Mouse (Mus musculus): ENCODE measurements around the gene Spns2. TPM values are rescaled to one million over a fixed set of nuclear protein-coding genes. Genes with fewer than 3 reads are reported as not detected.

Gene Spns2
- polyA plus RNA-seq, 1 experiment from 2014 or later = 4.6 TPM

DNA sequence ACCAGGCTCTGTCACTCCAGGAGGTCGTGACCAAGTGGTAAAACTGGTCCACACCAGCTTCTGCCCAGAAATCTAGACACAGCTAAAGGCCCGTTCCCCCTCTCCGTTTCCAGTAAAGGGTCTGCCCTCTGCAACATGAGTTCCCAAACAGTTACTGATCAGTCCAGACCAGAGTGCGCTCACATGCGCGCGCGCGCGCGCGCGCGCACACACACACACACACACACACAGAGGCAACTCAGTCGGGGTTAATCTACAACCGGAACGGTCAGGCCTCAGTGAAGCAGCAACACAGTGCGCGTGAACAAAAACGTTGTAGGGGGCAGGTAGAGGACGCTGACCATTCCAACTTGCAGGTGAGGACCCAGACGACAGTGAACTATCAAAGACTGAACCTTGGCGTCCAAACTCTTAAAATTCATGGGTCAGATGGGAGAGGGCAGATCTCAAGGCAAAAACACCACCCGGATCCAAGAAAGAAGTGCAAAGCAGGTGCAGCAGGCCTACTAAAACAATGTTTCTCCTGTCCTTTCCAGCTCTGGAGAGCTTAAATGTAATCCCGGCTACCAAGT is 79.1 kb downstream of the Spns2 start:
- H3K4me3 ChIP-seq (ENCODE audit: low read depth, low read length) = peak overlapping the region; percentile 49
- 0 out of 2 replicates have a peak, but pooled peaks cover 7% of the 10 kb centered on the region for H3K4me1 ChIP-seq (ENCODE audit: control insufficient read depth, insufficient read depth, low read length)
- H3K4me2 ChIP-seq (ENCODE audit: low read length) = peak overlapping the region; percentile 99
- ATAC-seq (peak; percentile 27; the same call in 1 of the 2 replicates), DNase-seq (ENCODE audit: low spot score) (no peak)
- no peaks in the 10 kb centered on the region; the same call in 1 of the 2 replicates for H3K27me3 ChIP-seq (replicated peaks; ENCODE audit: control insufficient read depth, insufficient read depth, low read length)
- 2% methylated on average over 25 of the region's 25 CpGs for WGBS
- H3K36me3 ChIP-seq (ENCODE audit: control insufficient read depth, insufficient read depth, low read length) = no peaks in the 10 kb centered on the region
- H3K9ac ChIP-seq (ENCODE audit: low read length) = peak overlapping the region; percentile 67
- no peak overlapping the region for H3K27ac ChIP-seq (ENCODE audit: low read depth, low read length)
- no peaks in the 10 kb centered on the region for H3K9me3 ChIP-seq (replicated peaks; ENCODE audit: control insufficient read depth, low read length)

DNA sequence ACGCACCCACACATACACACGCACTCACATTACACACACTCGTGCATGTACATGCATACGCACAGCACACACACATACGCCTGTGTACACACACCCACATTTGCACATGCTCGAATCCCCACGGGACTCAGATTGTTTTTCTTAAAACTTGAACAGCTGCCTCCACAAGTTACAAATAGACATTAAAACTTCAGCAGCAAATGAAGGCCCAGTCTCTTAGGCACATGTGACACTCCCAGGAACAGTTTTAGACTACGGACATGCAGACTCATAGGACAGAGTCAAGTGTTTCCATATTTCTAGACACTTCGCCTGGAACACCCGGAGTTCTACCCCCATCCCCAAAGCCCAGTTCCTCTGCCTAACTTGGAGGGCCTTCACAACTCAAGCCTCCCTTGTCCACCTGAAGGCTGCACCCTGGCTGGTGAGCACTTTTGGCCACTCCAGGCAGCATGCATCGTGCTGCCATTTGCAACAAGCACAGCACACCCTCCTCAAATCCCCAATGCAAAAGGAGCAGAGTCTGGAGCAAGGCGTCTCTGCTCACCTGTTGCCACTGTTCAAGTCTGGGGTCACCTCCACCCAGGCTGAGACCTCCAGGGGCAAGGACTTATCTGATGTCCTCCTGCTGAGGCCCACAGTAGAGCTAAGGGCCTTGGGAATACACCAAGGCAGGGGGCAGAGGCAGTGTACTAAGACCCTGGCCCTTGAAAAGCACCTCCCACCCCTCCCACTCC is 79.9 kb downstream of the Spns2 start:
- H3K4me3 ChIP-seq (ENCODE audit: low read depth, low read length) = no peak overlapping the region
- H3K36me3 ChIP-seq (ENCODE audit: control insufficient read depth, insufficient read depth, low read length) = no peaks in the 10 kb centered on the region
- H3K27ac ChIP-seq (ENCODE audit: low read depth, low read length) = no peak overlapping the region
- no peak overlapping the region for H3K9ac ChIP-seq (ENCODE audit: low read length)
- WGBS = 76% methylated on average over 12 of the region's 12 CpGs
- H3K9me3 ChIP-seq (replicated peaks; ENCODE audit: control insufficient read depth, low read length) = no peaks in the 10 kb centered on the region
- H3K27me3 ChIP-seq (replicated peaks; ENCODE audit: control insufficient read depth, insufficient read depth, low read length) = no peaks in the 10 kb centered on the region; the same call in 1 of the 2 replicates
- no peak overlapping the region for H3K4me2 ChIP-seq (ENCODE audit: low read length)
- ATAC-seq = no peak
- 0 out of 2 replicates have a peak, but pooled peaks cover 7% of the 10 kb centered on the region for H3K4me1 ChIP-seq (ENCODE audit: control insufficient read depth, insufficient read depth, low read length)
- no peak for DNase-seq (ENCODE audit: low spot score)

DNA sequence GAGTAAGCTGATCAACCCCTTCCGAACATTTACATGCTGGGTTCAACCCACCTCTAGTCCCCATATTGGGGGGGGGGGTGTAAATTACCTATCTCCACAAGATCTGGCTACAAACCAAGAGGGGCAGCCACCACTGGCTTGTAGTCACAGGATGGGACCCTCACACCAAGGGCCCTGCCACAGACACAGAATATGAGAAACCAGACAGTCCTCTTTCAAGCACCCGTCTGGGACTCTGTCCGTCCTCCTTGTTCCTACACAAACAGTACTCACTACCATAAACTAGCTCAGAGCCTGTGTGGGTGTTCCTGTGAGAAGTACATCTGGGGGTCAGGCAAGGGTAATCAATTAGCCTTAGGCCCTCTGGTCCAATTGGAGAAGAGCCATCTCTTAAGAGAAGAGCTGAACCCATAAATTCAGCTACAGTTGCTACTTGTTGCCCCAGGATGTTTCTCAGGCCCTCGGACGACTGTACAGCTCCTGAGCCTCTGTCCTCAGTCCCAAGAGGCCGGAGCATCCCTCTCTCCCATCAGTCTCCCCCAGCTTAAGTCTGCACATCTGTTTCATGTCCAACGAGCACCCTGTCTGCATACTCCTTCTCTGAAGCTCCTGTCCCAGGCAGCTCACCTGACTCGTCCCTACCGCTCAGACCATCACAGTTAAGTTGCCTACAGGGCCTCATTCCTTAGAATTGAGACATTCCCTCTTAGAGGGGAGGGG is 81.1 kb downstream of the Spns2 start:
- no peak overlapping the region for H3K4me3 ChIP-seq (ENCODE audit: low read depth, low read length)
- H3K9ac ChIP-seq (ENCODE audit: low read length) = no peak overlapping the region
- no peaks in the 10 kb centered on the region for H3K9me3 ChIP-seq (replicated peaks; ENCODE audit: control insufficient read depth, low read length)
- H3K4me1 ChIP-seq (ENCODE audit: control insufficient read depth, insufficient read depth, low read length) = 0 out of 2 replicates have a peak, but pooled peaks cover 7% of the 10 kb centered on the region
- H3K36me3 ChIP-seq (ENCODE audit: control insufficient read depth, insufficient read depth, low read length) = no peaks in the 10 kb centered on the region
- ATAC-seq (no peak), DNase-seq (ENCODE audit: low spot score) (no peak)
- WGBS = 65% methylated on average over 9 of the region's 9 CpGs
- no peak overlapping the region for H3K4me2 ChIP-seq (ENCODE audit: low read length)
- H3K27ac ChIP-seq (ENCODE audit: low read depth, low read length) = no peak overlapping the region
- no peaks in the 10 kb centered on the region; the same call in 1 of the 2 replicates for H3K27me3 ChIP-seq (replicated peaks; ENCODE audit: control insufficient read depth, insufficient read depth, low read length)

DNA sequence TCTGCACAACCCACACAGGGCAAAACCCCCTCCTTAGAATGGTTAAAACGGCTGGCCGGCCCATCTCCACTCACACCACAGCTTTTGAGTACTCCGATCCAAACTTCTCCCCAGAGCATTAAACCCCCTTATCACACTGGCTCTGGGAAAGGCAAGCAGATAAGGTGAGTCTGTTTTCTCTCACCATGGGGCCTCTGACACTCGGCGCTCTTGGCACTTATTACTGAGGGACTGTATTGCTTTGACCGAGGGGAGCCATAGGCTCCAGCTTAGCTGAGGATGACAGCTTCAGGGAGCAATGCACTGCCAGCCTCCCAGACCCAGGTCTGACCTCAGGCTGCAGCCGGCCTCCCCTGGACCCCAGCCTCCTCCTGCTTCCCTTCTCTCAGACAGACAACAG is 82.1 kb downstream of the Spns2 start:
- Histone ChIP-seq H3K27ac (ENCODE audit: low read depth, low read length) (no peak overlapping the region), H3K4me1 (ENCODE audit: control insufficient read depth, insufficient read depth, low read length) (0 out of 2 replicates have a peak, but pooled peaks cover 7% of the 10 kb centered on the region), H3K9ac (ENCODE audit: low read length) (no peak overlapping the region), H3K27me3 (replicated peaks; ENCODE audit: control insufficient read depth, insufficient read depth, low read length) (no peaks in the 10 kb centered on the region; the same call in 1 of the 2 replicates), H3K36me3 (ENCODE audit: control insufficient read depth, insufficient read depth, low read length) (no peaks in the 10 kb centered on the region), H3K9me3 (replicated peaks; ENCODE audit: control insufficient read depth, low read length) (no peaks in the 10 kb centered on the region), H3K4me2 (ENCODE audit: low read length) (no peak overlapping the region), H3K4me3 (ENCODE audit: low read depth, low read length) (no peak overlapping the region)
- DNase-seq (ENCODE audit: low spot score) = no peak
- ATAC-seq = no peak
- 16% methylated on average over 7 of the region's 7 CpGs for WGBS

DNA sequence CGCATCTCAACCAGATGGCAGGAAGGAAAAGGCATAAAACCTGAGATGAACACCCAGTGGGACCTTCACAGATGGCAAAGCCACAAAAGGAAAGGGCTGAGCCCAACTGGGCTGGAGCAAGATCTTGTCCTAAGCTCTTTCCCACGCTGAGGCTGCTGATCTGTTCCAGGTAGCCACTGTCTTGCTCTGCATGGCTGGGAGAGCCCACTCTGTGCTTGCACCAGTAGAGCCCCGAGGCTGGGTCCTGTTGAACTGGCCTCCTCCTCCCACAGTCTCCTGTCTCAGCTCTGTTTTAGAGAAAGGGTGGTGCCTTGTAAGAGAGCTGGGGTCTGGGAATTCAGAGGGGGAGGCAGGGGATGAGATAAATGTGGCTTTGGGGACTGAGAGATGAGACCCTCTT is 82.6 kb downstream of the Spns2 start:
- no peaks in the 10 kb centered on the region for H3K9me3 ChIP-seq (replicated peaks; ENCODE audit: control insufficient read depth, low read length)
- 27% methylated on average over 3 of the region's 3 CpGs for WGBS
- DNase-seq (ENCODE audit: low spot score) (no peak), ATAC-seq (no peak)
- H3K36me3 ChIP-seq (ENCODE audit: control insufficient read depth, insufficient read depth, low read length) = no peaks in the 10 kb centered on the region
- H3K27me3 ChIP-seq (replicated peaks; ENCODE audit: control insufficient read depth, insufficient read depth, low read length) = no peaks in the 10 kb centered on the region; the same call in 1 of the 2 replicates
- H3K4me2 ChIP-seq (ENCODE audit: low read length) = no peak overlapping the region
- H3K9ac ChIP-seq (ENCODE audit: low read length) = no peak overlapping the region
- 0 out of 2 replicates have a peak, but pooled peaks cover 7% of the 10 kb centered on the region for H3K4me1 ChIP-seq (ENCODE audit: control insufficient read depth, insufficient read depth, low read length)
- H3K4me3 ChIP-seq (ENCODE audit: low read depth, low read length) = no peak overlapping the region
- H3K27ac ChIP-seq (ENCODE audit: low read depth, low read length) = no peak overlapping the region

DNA sequence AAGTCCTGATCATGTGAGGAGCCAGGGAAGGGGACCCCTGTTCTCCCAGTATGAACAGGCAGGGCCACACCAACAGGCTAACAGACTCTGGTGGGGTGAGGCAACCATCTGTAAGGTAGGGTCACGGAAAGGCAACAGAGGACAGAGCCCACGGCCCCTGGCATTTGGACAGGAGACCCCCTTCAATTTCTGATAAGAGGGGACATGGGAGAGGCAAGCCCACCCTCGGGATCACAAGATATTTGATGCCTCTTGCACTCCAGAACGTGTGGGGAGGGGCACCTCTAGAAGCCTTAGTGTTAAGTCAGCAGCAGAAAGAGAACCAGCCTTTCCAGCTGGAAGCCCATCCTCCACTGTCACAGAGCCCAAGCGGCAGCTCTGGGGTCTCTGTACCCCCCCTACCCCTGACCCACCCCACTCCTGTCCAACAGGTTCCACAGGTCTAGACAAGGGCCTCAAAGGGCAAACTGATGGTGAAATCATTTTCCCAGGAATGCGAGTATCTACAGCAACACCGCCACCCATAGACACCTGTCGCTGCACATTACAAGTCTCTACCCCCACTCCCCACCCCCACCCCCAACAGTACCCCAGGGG is 83.5 kb downstream of the Spns2 start:
- no peaks in the 10 kb centered on the region for H3K9me3 ChIP-seq (replicated peaks; ENCODE audit: control insufficient read depth, low read length)
- H3K4me1 ChIP-seq (ENCODE audit: control insufficient read depth, insufficient read depth, low read length) = 0 out of 2 replicates have a peak, but pooled peaks cover 4% of the 10 kb centered on the region
- no peak overlapping the region for H3K4me3 ChIP-seq (ENCODE audit: low read depth, low read length)
- H3K36me3 ChIP-seq (ENCODE audit: control insufficient read depth, insufficient read depth, low read length) = no peaks in the 10 kb centered on the region
- no peak overlapping the region for H3K9ac ChIP-seq (ENCODE audit: low read length)
- ATAC-seq = no peak
- DNase-seq (ENCODE audit: low spot score) = no peak
- 66% methylated on average over 8 of the region's 8 CpGs for WGBS
- no peak overlapping the region for H3K27ac ChIP-seq (ENCODE audit: low read depth, low read length)
- H3K4me2 ChIP-seq (ENCODE audit: low read length) = no peak overlapping the region
- H3K27me3 ChIP-seq (replicated peaks; ENCODE audit: control insufficient read depth, insufficient read depth, low read length) = no peaks in the 10 kb centered on the region; the same call in 1 of the 2 replicates

DNA sequence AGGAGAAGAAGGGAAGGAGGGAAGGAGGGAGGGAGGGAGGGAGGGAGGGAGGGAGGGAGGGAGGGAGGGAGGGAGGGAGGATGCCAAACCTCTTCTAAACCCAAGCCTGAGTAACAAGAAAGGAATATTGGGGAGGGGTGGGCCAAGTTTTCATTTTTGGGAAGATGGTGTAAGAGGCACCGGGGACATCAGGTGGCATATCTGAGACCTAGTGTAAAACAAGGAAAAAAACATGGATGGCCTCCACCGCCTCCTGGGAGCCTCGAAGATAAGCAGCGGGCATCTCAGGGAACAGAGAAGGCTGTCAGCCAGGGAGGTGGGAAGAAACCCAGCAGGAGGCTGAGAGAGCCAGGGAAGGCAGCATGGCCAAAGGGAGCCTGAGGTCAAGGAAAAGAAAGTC is 84.2 kb downstream of the Spns2 start:
- WGBS = 64% methylated on average over 4 of the region's 4 CpGs
- no peak for ATAC-seq
- no peak overlapping the region for H3K4me2 ChIP-seq (ENCODE audit: low read length)
- no peak overlapping the region for H3K9ac ChIP-seq (ENCODE audit: low read length)
- no peaks in the 10 kb centered on the region for H3K36me3 ChIP-seq (ENCODE audit: control insufficient read depth, insufficient read depth, low read length)
- H3K9me3 ChIP-seq (replicated peaks; ENCODE audit: control insufficient read depth, low read length) = no peaks in the 10 kb centered on the region
- no peak for DNase-seq (ENCODE audit: low spot score)
- H3K27ac ChIP-seq (ENCODE audit: low read depth, low read length) = no peak overlapping the region
- no peak overlapping the region for H3K4me3 ChIP-seq (ENCODE audit: low read depth, low read length)
- H3K27me3 ChIP-seq (replicated peaks; ENCODE audit: control insufficient read depth, insufficient read depth, low read length) = no peaks in the 10 kb centered on the region; the same call in 1 of the 2 replicates
- 0 out of 2 replicates have a peak, but pooled peaks cover 1% of the 10 kb centered on the region for H3K4me1 ChIP-seq (ENCODE audit: control insufficient read depth, insufficient read depth, low read length)

DNA sequence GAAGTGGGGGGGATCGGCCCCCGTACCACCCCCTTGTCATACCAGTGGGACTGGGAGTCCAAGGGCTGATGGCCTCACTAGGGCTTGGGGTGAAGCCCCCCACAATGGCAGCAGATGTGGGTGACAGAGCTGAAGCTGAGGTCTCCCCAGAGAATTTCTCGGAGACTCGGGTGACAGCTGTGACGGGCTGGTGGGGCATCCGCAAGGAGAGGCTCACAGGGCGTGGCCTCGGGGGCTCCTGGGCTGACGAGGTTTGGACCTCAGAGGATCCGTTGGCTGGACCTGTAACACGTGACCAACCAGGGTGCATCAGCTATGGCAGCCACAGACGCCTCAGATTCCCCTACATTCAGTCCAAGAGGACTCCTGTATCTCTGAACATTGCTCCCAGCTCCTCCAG is 86.7 kb downstream of the Spns2 start:
- ATAC-seq (no peak), DNase-seq (ENCODE audit: low spot score) (no peak)
- H3K27me3 ChIP-seq (replicated peaks; ENCODE audit: control insufficient read depth, insufficient read depth, low read length) = no peaks in the 10 kb centered on the region
- no peaks in the 10 kb centered on the region for H3K36me3 ChIP-seq (ENCODE audit: control insufficient read depth, insufficient read depth, low read length)
- no peak overlapping the region for H3K4me3 ChIP-seq (ENCODE audit: low read depth, low read length)
- no peaks in the 10 kb centered on the region for H3K4me1 ChIP-seq (ENCODE audit: control insufficient read depth, insufficient read depth, low read length)
- no peaks in the 10 kb centered on the region for H3K9me3 ChIP-seq (replicated peaks; ENCODE audit: control insufficient read depth, low read length)
- 88% methylated on average over 12 of the region's 12 CpGs for WGBS
- no peak overlapping the region for H3K27ac ChIP-seq (ENCODE audit: low read depth, low read length)
- H3K9ac ChIP-seq (ENCODE audit: low read length) = no peak overlapping the region
- H3K4me2 ChIP-seq (ENCODE audit: low read length) = no peak overlapping the region

Measured in forebrain, embryonic 14.5 days (tissue).